Mouse (Mus musculus): Measurements from ENCODE around the gene Csad.

Csad gene

DNA sequence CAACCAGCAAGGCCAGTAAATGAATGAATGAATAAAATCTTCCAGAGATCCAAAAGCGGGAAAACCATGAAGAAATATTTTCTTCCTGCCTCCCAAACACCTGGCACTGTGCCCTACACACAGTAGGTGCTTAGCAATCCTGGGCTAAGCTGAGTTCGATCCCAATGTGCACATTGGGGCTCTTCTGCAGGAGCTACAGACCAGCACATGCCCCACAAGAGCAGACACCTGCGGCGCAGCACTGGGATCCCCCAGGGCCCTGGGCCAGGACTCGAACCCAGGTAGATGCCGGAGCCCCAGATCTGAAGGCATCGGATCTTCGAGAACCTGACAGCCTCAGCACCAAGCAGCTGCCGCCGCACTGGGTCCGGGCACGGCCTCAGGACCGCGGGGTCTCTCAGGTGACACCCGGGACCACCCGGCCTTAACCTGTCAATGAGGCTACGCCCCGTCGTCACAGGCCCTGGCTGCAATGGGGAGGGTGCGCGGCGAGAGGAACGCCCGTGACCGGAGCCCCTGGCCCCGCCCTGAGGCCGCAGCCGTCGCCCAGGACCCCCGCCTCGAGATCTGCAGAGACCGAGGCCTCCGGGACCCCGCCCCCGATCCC lies 68.9 kb downstream of the Csad start:
- in situ Hi-C loops (cut with MboI, MseI), result loop anchor here (25.0 kb wide), 1 partner anchor 1373 kb away; the partner anchor contains the start of gene Slc4a8

DNA sequence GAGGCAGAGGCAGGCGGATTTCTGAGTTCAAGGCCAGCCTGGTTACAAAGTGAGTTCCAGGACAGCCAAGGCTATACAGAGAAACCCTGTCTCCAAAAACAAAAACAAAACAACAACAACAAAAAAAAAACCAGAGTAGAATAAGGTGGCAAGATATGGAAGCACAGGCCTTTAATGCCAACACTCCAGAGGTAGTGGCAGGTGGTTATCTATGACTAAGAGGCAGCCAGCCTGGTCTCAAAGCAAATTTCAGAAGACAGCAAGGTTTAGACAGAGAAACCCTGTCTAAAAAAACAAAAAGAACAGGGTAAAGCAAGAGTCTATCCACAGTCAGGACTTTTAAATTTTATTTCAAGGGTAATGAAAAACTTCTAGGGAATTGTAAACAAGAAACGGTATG lies 69.8 kb downstream of the Csad start:
- in situ Hi-C loops (cut with MboI, MseI), result loop anchor here (25.0 kb wide), 1 partner anchor 1372 kb away; the partner anchor contains the start of gene Slc4a8

DNA sequence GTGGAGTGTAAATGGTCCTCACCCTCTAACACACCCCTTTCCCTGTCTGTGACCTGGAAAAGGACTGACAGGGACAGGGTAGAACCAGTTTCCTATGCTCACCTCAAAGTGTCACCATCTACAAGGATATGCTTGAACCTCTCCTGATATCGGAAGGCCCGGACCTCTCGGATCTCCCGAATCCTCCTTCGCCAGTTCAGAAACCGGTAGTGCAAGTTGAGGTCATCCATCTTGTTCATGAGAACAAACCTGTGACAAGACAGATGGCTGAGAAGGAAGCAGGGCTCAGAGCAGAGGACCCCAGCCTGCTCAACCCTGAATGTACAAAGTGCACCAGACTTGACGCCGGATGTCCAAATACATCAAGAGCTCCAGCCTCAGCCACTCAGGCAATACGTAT lies 71.2 kb downstream of the Csad start:
- in situ Hi-C loops (cut with MboI, MseI), result loop anchor here (25.0 kb wide), 1 partner anchor 1371 kb away; the partner anchor contains the start of gene Slc4a8

Data from T-helper 2 cell (primary cell).